Mouse (Mus musculus) liver, adult 2 months (tissue): ENCODE measurements at regions not wholly inside any gene's neighbourhood (a gene's known extent, or its start where the extent isn't known, plus 50 kb on each side); places are given as distances from the start of the nearest gene placed in this dataset.
"Not testable (repeated sequence)": the region's sequence is repeated elsewhere in the genome, so short reads cannot be mapped to it uniquely, and the experiment has no call there.

Experiments
- DNase-seq: peaks from one replicate; pipeline ENCODE4 v3.0.0-alpha.2; 2011; ENCODE audit warnings: low read depth, low spot score; ENCODE audit errors: extremely low read depth
- H3K27ac ChIP-seq: fragments of 200-500 bp; replicated peaks from 2 replicates; pipeline ENCODE4 v1.5.1; 2012; ENCODE audit warnings: low read depth, mild to moderate bottlenecking, control low read depth, inconsistent platforms, low read length; ENCODE audit not compliant: insufficient read depth
- H3K27me3 ChIP-seq: fragments of 200-500 bp; 2 replicates; pipeline ENCODE4 v1.6.1; 2012; ENCODE audit warnings: mild to moderate bottlenecking, moderate library complexity, low read length, inconsistent platforms; ENCODE audit not compliant: control insufficient read depth, insufficient read depth
- H3K36me3 ChIP-seq: fragments of 200-500 bp; 2 replicates; pipeline ENCODE4 v1.6.1; 2012; ENCODE audit warnings: low read length, inconsistent platforms; ENCODE audit not compliant: control insufficient read depth, insufficient read depth
- H3K4me1 ChIP-seq: fragments of 200-500 bp; 2 replicates; pipeline ENCODE4 v1.6.1; 2011; ENCODE audit warnings: low read length; ENCODE audit not compliant: control insufficient read depth, insufficient read depth
- H3K4me3 ChIP-seq: fragments of 200-500 bp; 2 replicates; pipeline ENCODE4 v1.5.1; 2011; ENCODE audit warnings: low read depth, mild to moderate bottlenecking, control low read depth, low read length, moderate library complexity; ENCODE audit not compliant: insufficient read depth
- H3K79me2 ChIP-seq: fragments of 200-500 bp; 2 replicates; pipeline ENCODE4 v1.6.1; 2012; ENCODE audit warnings: inconsistent platforms, mild to moderate bottlenecking, low read length, moderate library complexity; ENCODE audit not compliant: control insufficient read depth, insufficient read depth
- H3K9ac ChIP-seq: fragments of 200-500 bp; 2 replicates; pipeline ENCODE4 v1.6.1; 2012; ENCODE audit warnings: low read depth, mild to moderate bottlenecking, control low read depth, inconsistent platforms, low read length
- CTCF ChIP-seq: fragments of 200-500 bp; IDR thresholded peaks from 2 replicates; pipeline ENCODE4 v1.5.1; 2011; ENCODE audit warnings: low read depth, low read length, control low read depth
- POLR2A ChIP-seq: fragments of 200-500 bp; IDR thresholded peaks from 2 replicates; pipeline ENCODE4 v1.6.1; 2011; ENCODE audit warnings: low read length, control low read depth; ENCODE audit not compliant: insufficient read depth; ENCODE audit errors: extremely low read depth
- WGBS: fragments of 180-500 bp; shearing (Covaris S2); methylation state at CpG from one replicate; pipeline ENCODE4 v1.1.7; 2018; 5-methylcytosine and 5-hydroxymethylcytosine counted together

DNA sequence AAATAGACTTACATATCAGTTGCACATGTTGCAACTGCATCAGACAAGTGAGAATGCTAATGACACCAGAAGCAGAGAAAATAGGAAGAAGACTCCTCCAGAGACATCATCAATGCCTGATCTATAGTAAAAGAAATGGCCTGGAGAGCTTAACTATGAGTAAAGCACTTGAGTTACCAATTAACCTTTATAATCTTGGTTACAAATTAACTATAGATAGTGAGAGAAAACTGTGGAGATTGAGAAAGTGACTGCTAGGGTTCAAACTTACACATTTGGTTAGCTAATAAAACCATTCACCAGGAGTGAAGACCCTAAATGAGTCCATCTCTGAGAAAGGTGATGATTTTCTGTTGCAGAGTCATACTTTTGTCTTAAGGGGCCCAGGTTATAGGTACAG, 307.4 kb downstream of the Phex start:
- no peak for DNase-seq
- no peak overlapping the region for H3K4me3 ChIP-seq
- no peak overlapping the region for H3K9ac ChIP-seq
- no peaks in the 10 kb centered on the region for H3K27me3 ChIP-seq
- TF ChIP-seq CTCF (no peak), POLR2A (no peak)
- H3K27ac ChIP-seq, result no peak overlapping the region
- H3K4me1 ChIP-seq, result no peaks in the 10 kb centered on the region
- no peaks in the 10 kb centered on the region for H3K36me3 ChIP-seq
- no peaks in the 10 kb centered on the region for H3K79me2 ChIP-seq

DNA sequence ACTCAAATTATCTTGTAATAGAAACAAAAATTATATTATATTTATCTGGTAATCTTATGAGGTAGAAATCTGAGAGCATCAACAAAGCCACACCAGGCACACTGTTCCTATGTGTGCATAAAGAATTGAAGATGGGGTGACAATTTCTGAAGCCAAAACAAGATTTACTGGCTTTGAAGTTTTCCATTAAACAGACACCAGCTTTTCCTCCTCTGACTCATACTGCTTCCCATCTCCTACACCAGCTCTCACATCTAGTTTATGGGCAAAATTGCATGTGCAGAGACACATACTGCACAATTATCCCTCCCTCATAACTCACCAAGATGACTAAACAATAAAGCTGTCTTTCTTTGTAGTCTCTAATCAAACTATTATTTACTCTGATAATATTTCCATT, 335.1 kb downstream of the Phex start:
- H3K27me3 ChIP-seq, result no peaks in the 10 kb centered on the region
- no peaks in the 10 kb centered on the region for H3K79me2 ChIP-seq
- H3K9ac ChIP-seq, result no peak overlapping the region
- H3K4me3 ChIP-seq, result no peak overlapping the region
- TF ChIP-seq CTCF (no peak), POLR2A (no peak)
- no peaks in the 10 kb centered on the region for H3K4me1 ChIP-seq
- no peaks in the 10 kb centered on the region for H3K36me3 ChIP-seq
- no peak for DNase-seq
- no peak overlapping the region for H3K27ac ChIP-seq

DNA sequence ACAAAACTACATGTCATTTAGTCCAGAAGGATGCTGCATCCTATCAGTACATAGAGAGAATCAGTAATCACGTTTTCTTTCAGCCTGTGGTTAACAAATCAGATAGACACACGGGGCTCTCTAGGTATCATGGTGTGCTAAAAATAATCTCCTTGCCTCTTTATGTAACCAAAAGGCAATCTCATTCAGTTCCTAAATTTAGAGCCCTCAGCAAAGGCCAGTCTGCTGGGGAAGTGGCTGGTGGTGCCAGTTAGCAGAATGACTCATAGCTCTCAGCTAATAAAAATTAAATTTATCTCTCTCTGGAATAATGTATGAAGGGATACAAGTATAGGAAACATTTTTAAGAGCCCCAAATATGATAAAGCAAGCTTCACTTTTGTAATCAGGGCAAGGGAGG, 335.5 kb downstream of the Phex start:
- H3K79me2 ChIP-seq, result no peaks in the 10 kb centered on the region
- H3K27ac ChIP-seq, result no peak overlapping the region
- 41% methylated on average over 2 of the region's 2 CpGs for WGBS
- H3K4me1 ChIP-seq, result no peaks in the 10 kb centered on the region
- no peak overlapping the region for H3K9ac ChIP-seq
- TF ChIP-seq CTCF (no peak), POLR2A (no peak)
- H3K4me3 ChIP-seq, result no peak overlapping the region
- no peak for DNase-seq
- H3K36me3 ChIP-seq, result no peaks in the 10 kb centered on the region
- no peaks in the 10 kb centered on the region for H3K27me3 ChIP-seq

DNA sequence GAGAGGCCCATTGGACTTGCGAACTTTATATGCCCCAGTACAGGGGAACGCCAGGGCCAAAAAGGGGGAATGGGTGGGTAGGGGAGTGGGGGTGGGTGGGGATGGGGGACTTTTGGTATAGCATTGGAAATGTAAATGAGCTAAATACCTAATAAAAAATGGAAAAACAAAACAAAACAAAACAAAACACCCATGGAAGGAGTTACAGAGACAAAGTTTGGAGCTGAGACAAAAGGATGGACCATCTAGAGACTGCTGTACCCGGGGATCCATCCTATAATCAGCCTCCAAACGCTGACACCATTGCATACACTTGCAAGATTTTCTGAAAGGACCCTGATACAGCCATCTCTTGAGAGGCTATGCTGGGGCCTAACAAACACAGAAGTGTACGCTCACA, 337.1 kb downstream of the Phex start:
- H3K4me3 ChIP-seq, H3K27me3 ChIP-seq: not testable (repeated sequence)

DNA sequence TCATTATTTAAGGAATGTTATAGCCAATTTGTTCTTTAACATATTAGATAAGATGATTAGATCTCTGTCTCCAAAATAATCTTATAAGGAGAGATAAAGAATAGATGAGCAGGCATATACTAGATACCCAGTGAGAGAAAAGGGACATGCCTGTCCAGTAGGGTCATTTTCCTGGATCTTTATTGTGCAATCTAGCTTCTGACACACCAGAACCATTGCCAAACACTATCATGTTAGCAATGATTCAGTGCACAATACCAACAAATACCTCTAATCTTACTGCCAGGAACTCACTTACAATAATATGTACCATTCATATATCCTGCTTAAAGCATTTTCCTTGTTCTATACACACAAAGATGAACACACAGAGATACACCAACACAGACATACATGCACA, 338.9 kb downstream of the Phex start:
- no peak for TF ChIP-seq CTCF
- TF ChIP-seq POLR2A, result no peak
- Histone ChIP-seq H3K79me2 (no peaks in the 10 kb centered on the region), H3K4me1 (no peaks in the 10 kb centered on the region), H3K27me3 (no peaks in the 10 kb centered on the region), H3K27ac (no peak overlapping the region), H3K9ac (no peak overlapping the region), H3K4me3 (no peak overlapping the region), H3K36me3 (no peaks in the 10 kb centered on the region)
- DNase-seq, result no peak

More for the DNA sequence above, 337.1 kb downstream of the Phex start:
- not testable (repeated sequence) for H3K27ac ChIP-seq, DNase-seq, H3K4me1 ChIP-seq, H3K36me3 ChIP-seq, H3K9ac ChIP-seq, H3K79me2 ChIP-seq
- whole genome bisulfite sequencing, result 93% methylated on average over 5 of the region's 5 CpGs

DNA sequence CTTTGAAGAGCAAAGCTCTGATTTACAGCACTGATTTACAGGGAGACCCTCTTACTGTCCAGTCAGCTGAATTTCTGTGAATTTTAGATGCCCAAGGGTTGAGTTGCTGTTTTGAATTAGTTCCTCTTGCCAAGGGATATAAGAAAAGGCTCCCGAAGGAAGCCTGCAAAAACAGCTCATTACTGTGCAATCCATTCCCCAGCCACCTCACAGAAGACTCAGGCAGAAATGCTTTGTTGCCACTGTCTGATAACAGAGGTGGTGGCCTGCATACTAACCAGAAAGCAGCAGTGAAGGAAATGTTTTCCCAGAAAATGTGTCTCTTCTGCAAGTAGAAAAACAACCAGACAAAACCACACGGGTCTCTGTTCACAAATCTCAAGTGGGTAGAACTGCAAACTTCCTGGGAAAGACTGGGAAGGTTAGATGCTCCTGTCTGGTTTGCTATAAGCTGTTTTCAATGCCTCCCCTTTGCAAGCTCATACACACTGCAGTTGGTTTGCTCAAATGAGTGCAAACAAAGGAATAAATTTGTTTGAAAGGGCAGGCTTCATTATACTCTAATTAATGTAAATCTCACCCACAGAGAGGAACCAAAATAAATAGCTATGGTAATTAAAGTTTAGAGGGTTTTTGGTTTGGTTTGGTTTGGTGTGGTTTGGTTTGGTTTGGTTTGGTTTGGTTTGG, 363.3 kb downstream of the Phex start:
- TF ChIP-seq CTCF (no peak), POLR2A (no peak)

More for the DNA sequence above, 363.3 kb downstream of the Phex start:
- H3K27ac ChIP-seq, result no peak overlapping the region
- WGBS, result 47% methylated on average over 2 of the region's 2 CpGs
- no peaks in the 10 kb centered on the region for H3K4me1 ChIP-seq
- no peak for DNase-seq
- H3K4me3 ChIP-seq, result no peak overlapping the region
- no peaks in the 10 kb centered on the region for H3K36me3 ChIP-seq
- H3K79me2 ChIP-seq, result no peaks in the 10 kb centered on the region
- H3K27me3 ChIP-seq, result no peaks in the 10 kb centered on the region
- no peak overlapping the region for H3K9ac ChIP-seq
